Comparison of ENCODE assay signal across 8 mouse cellular contexts in the genomic region with DNA sequence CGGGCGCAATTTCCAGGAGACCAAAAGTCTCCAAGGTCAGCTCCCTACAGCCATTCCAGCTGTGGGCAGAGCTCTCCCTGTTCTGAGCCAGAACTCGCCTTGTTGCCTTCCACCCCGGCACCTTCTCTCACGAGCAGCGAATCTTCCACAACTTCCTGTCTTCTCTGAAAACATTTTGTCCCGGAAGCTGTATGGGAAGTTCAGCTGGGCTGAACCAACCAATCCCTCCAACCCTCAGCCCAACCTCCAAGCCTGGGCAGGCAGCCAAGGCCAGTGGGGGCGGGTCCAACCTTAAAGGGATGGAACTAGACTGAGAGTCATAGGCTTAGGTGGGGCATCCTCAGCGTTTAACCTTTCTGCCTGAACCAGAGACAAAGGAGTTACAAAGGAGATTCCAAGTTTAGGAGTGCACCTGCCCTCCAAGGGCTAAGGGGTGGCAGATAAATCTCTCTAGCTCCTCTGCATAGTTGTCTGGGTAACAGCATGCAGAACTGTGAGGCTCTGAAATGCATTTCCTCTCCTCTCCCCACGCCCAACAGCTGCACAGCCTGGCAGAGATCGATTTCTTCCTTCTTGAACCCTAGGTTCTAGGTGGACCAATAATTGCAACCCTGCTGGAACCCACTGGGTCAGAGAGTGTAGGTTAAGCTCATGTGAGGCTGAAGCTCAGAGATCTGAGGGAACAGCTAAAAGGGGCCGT. TPM values are rescaled to one million over a fixed set of nuclear protein-coding genes. Genes with fewer than 3 reads are reported as not detected.
DNase-seq lines count a peak whose midpoint lies in the region; ATAC-seq lines count a peak whose summit lies in the region.

Gene Cyp4f13, minus strand, starts transcription at position 188 of the 700 bp plus-strand sequence.

- peaks cover 8% of the 10 kb centered on the region for H3K4me1 ChIP-seq in forebrain, embryonic 10.5 days
- H3K4me1 ChIP-seq in heart, embryonic 15.5 days (replicated peaks), result peaks cover 19% of the 10 kb centered on the region
- peaks cover 18% of the 10 kb centered on the region for H3K4me1 ChIP-seq in liver, embryonic 15.5 days (replicated peaks)
- no peaks in the 10 kb centered on the region for H3K4me1 ChIP-seq in neural tube, embryonic 12.5 days

- no peaks in the 10 kb centered on the region for H3K27me3 ChIP-seq in forebrain, embryonic 10.5 days (ENCODE audit: poor library complexity, severe bottlenecking)
- no peaks in the 10 kb centered on the region for H3K27me3 ChIP-seq in heart, embryonic 15.5 days
- 0 out of 2 replicates have a peak, but pooled peaks cover 4% of the 10 kb centered on the region for H3K27me3 ChIP-seq in liver, embryonic 15.5 days
- no peaks in the 10 kb centered on the region for H3K27me3 ChIP-seq in neural tube, embryonic 12.5 days (replicated peaks)

- H3K4me2 ChIP-seq in heart, embryonic 15.5 days, result peak within 1 kb of the TSS; percentile 93
- H3K4me2 ChIP-seq in liver, embryonic 15.5 days, result peak within 1 kb of the TSS; percentile 71
- peak within 1 kb of the TSS; percentile 57 for H3K4me2 ChIP-seq in neural tube, embryonic 12.5 days (replicated peaks)

- H3K9ac ChIP-seq in heart, embryonic 15.5 days, result peak within 1 kb of the TSS; percentile 77
- H3K9ac ChIP-seq in liver, embryonic 15.5 days, result peak within 1 kb of the TSS; percentile 52
- peak within 1 kb of the TSS; percentile 17; the same call in 1 of the 2 replicates for H3K9ac ChIP-seq in neural tube, embryonic 12.5 days

- peak within 1 kb of the TSS; percentile 43 for H3K4me3 ChIP-seq in forebrain, embryonic 10.5 days
- peak within 1 kb of the TSS; percentile 80 for H3K4me3 ChIP-seq in heart, embryonic 15.5 days
- H3K4me3 ChIP-seq in liver, embryonic 15.5 days (replicated peaks), result peak within 1 kb of the TSS; percentile 61
- H3K4me3 ChIP-seq in neural tube, embryonic 12.5 days, result peak within 1 kb of the TSS; percentile 24

- no peaks in the 10 kb centered on the region for H3K36me3 ChIP-seq in forebrain, embryonic 10.5 days (replicated peaks)
- H3K36me3 ChIP-seq in heart, embryonic 15.5 days, result no peaks in the 10 kb centered on the region
- no peaks in the 10 kb centered on the region for H3K36me3 ChIP-seq in liver, embryonic 15.5 days (replicated peaks)
- no peaks in the 10 kb centered on the region for H3K36me3 ChIP-seq in neural tube, embryonic 12.5 days

- peak; percentile 82 for DNase-seq in c-Kit-positive CD71-negative TER-119-negative erythroid progenitor cells, embryonic 14.5 days (ENCODE audit: low read depth)
- DNase-seq in forebrain, embryonic 10.5 days (ENCODE audit: extremely low spot score, low spot score), result peak; percentile 28
- DNase-seq in kidney, postnatal 36 days, result peak; percentile 98 to 100
- peak; percentile 80 for DNase-seq in telencephalon, adult 2 months (ENCODE audit: low read depth, low spot score)

- WGBS in forebrain, embryonic 10.5 days, result 48% methylated on average over 12 of the region's 12 CpGs
- 14% methylated on average over 12 of the region's 12 CpGs for WGBS in heart, embryonic 15.5 days
- 7% methylated on average over 12 of the region's 12 CpGs for WGBS in liver, embryonic 15.5 days (ENCODE audit: insufficient replicate concordance)
- WGBS in neural tube, embryonic 12.5 days, result 47% methylated on average over 12 of the region's 12 CpGs

- peak; percentile 94 for ATAC-seq in CD4-positive, CD25-positive, alpha-beta regulatory T cell, adult 4 months
- ATAC-seq in heart, embryonic 15.5 days (replicated peaks; ENCODE audit: insufficient number of reproducible peaks, insufficient read depth, low FRiP score, low read depth), result peak; percentile 95
- peak; percentile 89 for ATAC-seq in liver, embryonic 15.5 days (ENCODE audit: insufficient read depth)
- peak; percentile 84 for ATAC-seq in neural tube, embryonic 12.5 days (ENCODE audit: low FRiP score, low read depth)

- 0 out of 2 replicates have a peak, but pooled peaks cover 3% of the 10 kb centered on the region for H3K9me3 ChIP-seq in forebrain, embryonic 10.5 days
- H3K9me3 ChIP-seq in heart, embryonic 15.5 days (replicated peaks), result no peaks in the 10 kb centered on the region
- no peaks in the 10 kb centered on the region for H3K9me3 ChIP-seq in liver, embryonic 15.5 days (replicated peaks)
- H3K9me3 ChIP-seq in neural tube, embryonic 12.5 days, result no peaks in the 10 kb centered on the region

- H3K27ac ChIP-seq in forebrain, embryonic 10.5 days, result peak within 1 kb of the TSS; percentile 58
- peak within 1 kb of the TSS; percentile 85 for H3K27ac ChIP-seq in heart, embryonic 15.5 days
- peak within 1 kb of the TSS; percentile 66 for H3K27ac ChIP-seq in liver, embryonic 15.5 days (replicated peaks)
- no peak within 1 kb of the TSS for H3K27ac ChIP-seq in neural tube, embryonic 12.5 days

RNA-seq across cellular contexts. Expression of gene Cyp4f13, which starts in this region (rescaled TPM):
- 10 to 100 TPM; 43.6 to 81.3 TPM for polyA plus RNA-seq in CD4-positive, CD25-positive, alpha-beta regulatory T cell, adult 4 months (2017; shearing (Covaris generic))
- 1.8 and 1.9 TPM in 2 replicates for polyA plus RNA-seq in forebrain, embryonic 10.5 days (2016; fragmentation: Nextera tagmentation; extraction: Ambion mirVana)
- polyA plus RNA-seq in heart, embryonic 15.5 days (2015; fragmentation: Nextera tagmentation; extraction: Ambion mirVana), result 10.0 and 11.6 TPM in 2 replicates
- polyA plus RNA-seq in liver, embryonic 15.5 days (2015; fragmentation: Nextera tagmentation; extraction: Ambion mirVana), result 6.7 and 8.2 TPM in 2 replicates
- 4.7 and 5.6 TPM in 2 replicates for polyA plus RNA-seq in neural tube, embryonic 12.5 days (2016; fragmentation: Nextera tagmentation; extraction: Ambion mirVana)

Comparison
In these comparisons a context has a peak if more than half of its experiments do, and no peak if none do; other contexts are left out.
1. DNase-seq: peak in every context shown above with its lines; median percentile 99 in kidney, postnatal 36 days; 82 in c-Kit-positive CD71-negative TER-119-negative erythroid progenitor cells, embryonic 14.5 days; 80 in telencephalon, adult 2 months; 28 in forebrain, embryonic 10.5 days.
2. H3K4me3 ChIP-seq: peak in every context shown above with its lines; median percentile 80 in heart, embryonic 15.5 days; 61 in liver, embryonic 15.5 days; 43 in forebrain, embryonic 10.5 days; 24 in neural tube, embryonic 12.5 days.
3. H3K9ac ChIP-seq: peak in every context shown above with its lines; median percentile 77 in heart, embryonic 15.5 days; 52 in liver, embryonic 15.5 days; 17 in neural tube, embryonic 12.5 days.